Mouse (Mus musculus) liver, postnatal 0 days (tissue): Measurements from ENCODE around the gene Bag2. TPM values are rescaled to one million over a fixed set of nuclear protein-coding genes. Genes with fewer than 3 reads are reported as not detected.

Experiments
- ATAC-seq: fragments of 200-750 bp; cut with Nextera tagmentation; 2 replicates; pipeline ENCODE4 v1.8.0; 2017; ENCODE audit warnings: mild to moderate bottlenecking, moderate library complexity
- DNase-seq: peaks from one replicate; pipeline ENCODE4 v3.0.0-alpha.2; 2016
- H3K27ac ChIP-seq: fragments of 300-500 bp; sonication (generic); 2 replicates; pipeline ENCODE4 v1.5.1; 2014; ENCODE audit warnings: antibody characterized with exemption, moderate library complexity, mild to moderate bottlenecking, low read depth
- H3K27me3 ChIP-seq: fragments of 300-500 bp; sonication (generic); 2 replicates; pipeline ENCODE4 v1.6.1; 2014; ENCODE audit warnings: low read length, control low read depth, mixed read lengths; ENCODE audit not compliant: insufficient read depth
- H3K36me3 ChIP-seq: fragments of 300-500 bp; sonication (generic); replicated peaks from 2 replicates; pipeline ENCODE4 v1.6.1; 2014; ENCODE audit warnings: mild to moderate bottlenecking, control low read depth, low read length, moderate library complexity, mixed read lengths; ENCODE audit not compliant: insufficient read depth
- H3K4me1 ChIP-seq: fragments of 300-500 bp; sonication (generic); 2 replicates; pipeline ENCODE4 v1.6.1; 2014; ENCODE audit warnings: antibody characterized with exemption, mild to moderate bottlenecking, control low read depth; ENCODE audit not compliant: insufficient read depth
- H3K4me2 ChIP-seq: fragments of 300-500 bp; sonication (generic); 2 replicates; pipeline ENCODE4 v1.6.1; 2014; ENCODE audit warnings: low read depth, mild to moderate bottlenecking, low read length, moderate library complexity, mixed read lengths
- H3K4me3 ChIP-seq: fragments of 300-500 bp; sonication (generic); 2 replicates; pipeline ENCODE4 v1.5.1; 2014; ENCODE audit warnings: low read depth, low read length
- H3K9ac ChIP-seq: fragments of 300-500 bp; sonication (generic); replicated peaks from 2 replicates; pipeline ENCODE4 v1.6.1; 2014; ENCODE audit warnings: mild to moderate bottlenecking, moderate library complexity
- H3K9me3 ChIP-seq: fragments of 300-500 bp; sonication (generic); 2 replicates; pipeline ENCODE4 v1.6.1; 2016; ENCODE audit warnings: mild to moderate bottlenecking, control low read depth, low read length, mixed read lengths
- CTCF ChIP-seq: sonication (generic); IDR thresholded peaks from 2 replicates; pipeline ENCODE4 v1.5.1; 2016; ENCODE audit warnings: antibody characterized with exemption, low read depth
- EP300 ChIP-seq: IDR thresholded peaks from 2 replicates; pipeline ENCODE4 v1.6.1; 2016; ENCODE audit warnings: antibody characterized with exemption, low read depth, mild to moderate bottlenecking
- WGBS: fragments of 180-500 bp; shearing (Covaris S2); extraction: QIAGEN DNeasy Blood & Tissue Kit; methylation state at CpG from one replicate; pipeline ENCODE4 v1.1.7; 2014; ENCODE audit not compliant: insufficient replicate concordance; 5-methylcytosine and 5-hydroxymethylcytosine counted together
- polyA plus RNA-seq: library from polyadenylated mRNA; unstranded; fragments of >200 nt; fragmentation: Nextera tagmentation; extraction: Ambion mirVana; gene quantifications from 2 replicates; pipeline ENCODE4 v1.2.1, GENCODE M21; 2015

Gene Bag2
- polyA plus RNA-seq, 1 experiment from 2014 or later = 16.0 TPM

DNA sequence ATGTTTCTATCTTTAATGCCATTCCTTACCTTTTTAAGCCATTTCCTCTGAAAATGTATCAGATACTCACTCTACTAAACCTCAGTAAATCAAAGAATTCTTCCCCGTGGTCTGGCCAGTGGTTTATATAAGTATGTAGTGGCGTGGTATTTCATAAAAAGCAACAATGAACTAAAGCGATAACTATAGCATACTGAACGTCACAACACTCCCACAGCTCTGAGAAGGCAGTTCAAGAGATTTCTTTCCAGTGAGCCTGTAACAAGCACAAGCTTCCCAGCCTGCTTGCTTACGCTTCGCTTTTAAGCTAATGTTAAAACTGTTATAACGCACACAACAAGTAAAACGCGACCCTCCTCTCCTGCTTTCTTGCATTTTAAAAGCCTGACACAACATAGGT is 14.5 kb upstream of the Bag2 start:
- H3K4me3 ChIP-seq = no peak overlapping the region
- H3K27ac ChIP-seq = no peak overlapping the region
- H3K9ac ChIP-seq = no peak overlapping the region
- no peak overlapping the region for H3K4me2 ChIP-seq
- H3K9me3 ChIP-seq = no peaks in the 10 kb centered on the region
- H3K27me3 ChIP-seq = no peaks in the 10 kb centered on the region
- ATAC-seq (no peak), DNase-seq (no peak)
- WGBS = 88% methylated on average over 9 of the region's 9 CpGs
- TF ChIP-seq EP300 (no peak), CTCF (no peak)
- H3K36me3 ChIP-seq = peaks cover 44% of the 10 kb centered on the region
- H3K4me1 ChIP-seq = peaks cover 3% of the 10 kb centered on the region; the same call in 1 of the 2 replicates

DNA sequence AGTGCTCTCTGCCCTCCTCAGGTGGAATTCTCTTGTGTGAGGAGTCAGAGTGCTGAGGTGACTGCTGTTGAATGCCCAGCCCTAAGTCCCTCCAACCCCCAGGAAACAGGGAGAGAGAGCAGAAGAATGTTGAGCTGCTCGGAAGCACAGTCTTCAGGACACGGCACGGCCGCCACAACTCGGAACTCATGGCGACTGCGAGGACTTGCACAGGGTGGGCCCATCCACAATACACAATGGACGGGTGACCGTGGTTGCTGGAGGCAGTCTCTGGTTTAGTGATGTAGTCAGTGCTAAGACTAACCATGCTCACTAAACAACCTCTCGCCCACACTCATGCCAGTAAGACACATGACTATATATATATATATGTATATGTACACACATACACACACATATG is 14.0 kb upstream of the Bag2 start:
- no peaks in the 10 kb centered on the region for H3K9me3 ChIP-seq
- H3K9ac ChIP-seq = no peak overlapping the region
- peaks cover 39% of the 10 kb centered on the region for H3K36me3 ChIP-seq
- H3K4me2 ChIP-seq = no peak overlapping the region
- DNase-seq = no peak
- 90% methylated on average over 10 of the region's 10 CpGs for WGBS
- TF ChIP-seq EP300 (no peak), CTCF (no peak)
- ATAC-seq = no peak
- H3K27me3 ChIP-seq = no peaks in the 10 kb centered on the region
- H3K4me3 ChIP-seq = no peak overlapping the region
- H3K4me1 ChIP-seq = peaks cover 3% of the 10 kb centered on the region; the same call in 1 of the 2 replicates
- no peak overlapping the region for H3K27ac ChIP-seq

DNA sequence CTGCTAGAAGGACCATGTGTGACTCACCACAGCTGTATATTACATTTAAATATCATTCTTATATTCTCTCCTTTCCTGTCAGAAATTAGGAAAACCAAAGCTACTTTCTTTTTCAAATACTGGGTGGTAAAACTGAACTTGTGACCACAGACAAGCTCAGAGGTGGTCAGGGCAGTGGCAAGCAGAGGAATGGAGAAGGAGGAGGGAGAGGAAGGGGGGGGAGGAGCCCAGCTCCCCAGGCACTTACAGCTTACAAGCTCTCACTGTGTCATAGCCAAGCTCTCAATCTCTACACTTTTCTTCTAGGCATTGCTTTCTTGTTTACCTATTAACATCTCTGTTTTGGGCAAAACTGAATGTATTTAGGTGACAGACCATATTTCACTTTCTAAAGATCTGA is 11.2 kb upstream of the Bag2 start:
- no peak overlapping the region for H3K9ac ChIP-seq
- TF ChIP-seq EP300 (no peak), CTCF (no peak)
- H3K27ac ChIP-seq = no peak overlapping the region
- DNase-seq (no peak), ATAC-seq (no peak)
- H3K9me3 ChIP-seq = no peaks in the 10 kb centered on the region
- H3K27me3 ChIP-seq = no peaks in the 10 kb centered on the region
- peaks cover 33% of the 10 kb centered on the region for H3K36me3 ChIP-seq
- no peaks in the 10 kb centered on the region for H3K4me1 ChIP-seq
- H3K4me3 ChIP-seq = no peak overlapping the region
- H3K4me2 ChIP-seq = no peak overlapping the region

DNA sequence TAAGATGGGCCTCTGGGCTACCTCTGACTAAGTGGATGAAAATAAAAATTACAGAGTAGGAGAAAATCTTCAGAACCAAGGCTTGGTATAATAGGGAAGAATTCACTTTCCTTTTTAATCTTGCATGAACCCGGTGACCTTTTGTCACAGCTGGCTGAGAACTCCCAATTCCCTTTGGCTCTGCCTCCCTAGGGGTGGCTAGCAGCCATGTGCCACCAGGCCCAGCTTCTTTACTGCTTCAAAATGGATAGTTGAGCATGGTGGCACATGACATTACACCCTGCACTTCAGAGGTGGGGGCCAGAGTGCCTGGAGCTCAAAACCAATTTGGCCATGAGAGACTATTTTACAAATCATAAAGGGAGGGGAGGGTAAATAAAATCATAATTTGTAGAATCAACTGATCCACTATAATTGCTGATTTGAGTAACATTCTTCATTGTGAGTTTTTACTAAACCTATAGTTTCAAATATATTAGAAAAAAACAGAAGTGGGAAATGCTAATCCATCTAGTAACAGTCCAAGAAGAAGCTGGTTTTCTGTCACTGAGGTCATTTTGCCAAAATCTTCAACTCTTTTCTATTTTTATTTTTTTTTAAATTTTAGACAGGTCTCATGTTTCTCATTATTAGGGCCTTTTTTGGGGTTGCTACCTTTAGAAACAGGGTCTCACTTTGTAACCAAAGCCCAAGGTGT is 10.6 kb upstream of the Bag2 start:
- Histone ChIP-seq H3K4me2 (no peak overlapping the region), H3K27me3 (no peaks in the 10 kb centered on the region), H3K4me3 (no peak overlapping the region), H3K36me3 (peaks cover 33% of the 10 kb centered on the region), H3K4me1 (no peaks in the 10 kb centered on the region), H3K9me3 (no peaks in the 10 kb centered on the region), H3K27ac (no peak overlapping the region), H3K9ac (no peak overlapping the region)
- no peak for ATAC-seq
- 89% methylated on average over 1 of the region's 1 CpGs for WGBS
- TF ChIP-seq CTCF (no peak), EP300 (no peak)
- no peak for DNase-seq

DNA sequence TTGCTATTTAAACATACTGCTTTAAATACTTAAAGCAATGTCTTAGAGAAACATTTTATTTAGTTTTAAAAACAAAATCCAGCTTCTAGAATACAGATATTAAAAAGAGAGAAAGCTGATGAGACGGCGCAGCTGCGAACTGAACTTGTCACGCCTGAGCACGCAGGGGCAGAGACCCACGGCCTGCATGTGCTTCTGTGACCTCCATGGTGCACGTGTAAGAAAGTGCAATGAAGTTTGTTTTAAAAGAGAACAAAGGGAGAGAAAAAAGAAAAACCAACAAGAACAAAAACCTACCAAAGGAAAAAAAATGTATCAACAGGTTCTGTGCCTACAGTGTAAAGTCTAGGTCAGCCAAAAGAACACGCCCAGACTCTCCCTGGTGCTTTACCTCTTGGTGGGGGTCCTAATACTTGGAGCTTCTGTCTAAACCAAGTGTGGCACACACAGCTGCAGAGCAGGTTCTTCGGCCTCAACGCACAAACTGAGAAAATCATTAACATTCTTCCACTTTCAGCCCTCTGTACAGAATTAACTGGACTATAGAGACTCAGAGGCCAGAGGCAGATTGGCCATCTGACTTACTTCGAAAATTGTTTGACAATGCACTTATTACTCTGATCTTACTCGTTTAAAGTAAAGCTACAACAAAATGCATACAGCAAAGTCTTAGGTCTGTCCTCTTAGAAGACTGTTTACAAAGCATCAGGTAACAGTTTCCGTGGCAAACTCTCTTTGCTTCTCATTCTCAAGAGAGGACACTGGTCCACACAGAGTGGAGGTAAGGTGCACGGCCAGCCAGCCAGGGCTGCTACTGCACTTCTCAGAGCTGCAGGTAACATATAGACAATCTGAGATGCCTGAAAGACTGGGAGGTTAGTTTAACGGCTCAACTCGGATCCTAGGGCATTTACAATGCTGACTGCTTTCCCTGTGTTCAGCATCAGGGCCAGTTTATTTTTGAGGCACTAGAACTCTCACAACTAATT is 9.2 kb upstream of the Bag2 start:
- no peak overlapping the region for H3K4me2 ChIP-seq
- no peak overlapping the region for H3K4me3 ChIP-seq
- no peak for DNase-seq
- no peak overlapping the region for H3K27ac ChIP-seq
- 81% methylated on average over 16 of the region's 16 CpGs for WGBS
- H3K36me3 ChIP-seq = peaks cover 25% of the 10 kb centered on the region
- H3K9ac ChIP-seq = no peak overlapping the region
- H3K9me3 ChIP-seq = no peaks in the 10 kb centered on the region
- no peak for TF ChIP-seq CTCF
- H3K27me3 ChIP-seq = no peaks in the 10 kb centered on the region
- H3K4me1 ChIP-seq = no peaks in the 10 kb centered on the region
- ATAC-seq = no peak

DNA sequence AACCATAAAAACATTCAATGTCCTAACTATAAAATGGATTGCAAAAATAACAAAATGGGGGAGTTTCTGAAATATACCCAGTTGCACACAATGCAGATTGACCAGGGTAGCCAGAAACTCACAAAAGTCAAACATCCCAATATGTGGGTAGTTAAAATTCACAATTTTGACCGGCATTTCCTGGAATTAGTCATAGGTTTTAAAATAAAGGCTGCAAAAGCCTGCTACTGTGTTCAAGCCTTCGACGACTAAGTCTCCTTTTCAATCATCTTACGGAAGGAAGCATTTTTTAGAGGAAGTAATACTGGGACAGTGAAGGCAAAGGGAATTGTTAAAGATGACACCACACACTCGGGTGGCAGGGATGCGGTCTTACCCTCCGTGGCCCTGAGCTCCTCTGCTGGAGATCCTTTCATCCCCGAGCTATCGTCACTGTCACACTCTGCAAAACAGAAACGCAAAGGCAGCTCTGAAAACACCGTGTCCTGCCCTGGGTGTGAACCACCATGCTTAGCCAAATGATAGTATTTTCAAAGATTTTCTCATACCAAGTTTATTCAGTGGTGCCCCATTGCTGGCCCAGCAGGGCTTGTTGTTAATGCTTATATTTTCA is 8.0 kb upstream of the Bag2 start:
- ATAC-seq (no peak), DNase-seq (no peak)
- Histone ChIP-seq H3K36me3 (peaks cover 16% of the 10 kb centered on the region), H3K27me3 (no peaks in the 10 kb centered on the region), H3K4me2 (no peak overlapping the region), H3K9ac (no peak overlapping the region), H3K27ac (no peak overlapping the region), H3K9me3 (no peaks in the 10 kb centered on the region), H3K4me3 (no peak overlapping the region), H3K4me1 (no peaks in the 10 kb centered on the region)
- TF ChIP-seq EP300 = no peak
- TF ChIP-seq CTCF = no peak
- WGBS = 88% methylated on average over 11 of the region's 11 CpGs
